Mouse (Mus musculus) neural tube, embryonic 15.5 days (tissue): Measurements from ENCODE around the gene Oip5. TPM values are rescaled to one million over a fixed set of nuclear protein-coding genes. Genes with fewer than 3 reads are reported as not detected.
A peak's percentile ranks its signal among the peaks of the same experiment; 100 is the strongest.
"Not testable (repeated sequence)": the region's sequence is repeated elsewhere in the genome, so short reads cannot be mapped to it uniquely, and the experiment has no call there.

Experiments
- ATAC-seq: fragments of 200-750 bp; cut with Nextera tagmentation; 2 replicates; pipeline ENCODE4 v1.8.0; 2017; ENCODE audit warnings: mild to moderate bottlenecking, moderate TSS enrichment, moderate library complexity; ENCODE audit not compliant: low FRiP score
- H3K27ac ChIP-seq: fragments of 300-500 bp; sonication (generic); replicated peaks from 2 replicates; pipeline ENCODE4 v1.5.1; 2015; ENCODE audit warnings: mild to moderate bottlenecking, inconsistent platforms
- H3K27me3 ChIP-seq: fragments of 300-500 bp; sonication (generic); replicated peaks from 2 replicates; pipeline ENCODE4 v1.6.1; 2015; ENCODE audit warnings: inconsistent platforms
- H3K36me3 ChIP-seq: fragments of 300-500 bp; sonication (generic); 2 replicates; pipeline ENCODE4 v1.6.1; 2015; ENCODE audit warnings: inconsistent platforms
- H3K4me1 ChIP-seq: fragments of 300-500 bp; sonication (generic); 2 replicates; pipeline ENCODE4 v1.6.1; 2015; ENCODE audit warnings: inconsistent platforms
- H3K4me2 ChIP-seq: fragments of 300-500 bp; sonication (generic); 2 replicates; pipeline ENCODE4 v1.6.1; 2015; ENCODE audit warnings: inconsistent platforms, mild to moderate bottlenecking, moderate library complexity
- H3K4me3 ChIP-seq: fragments of 300-500 bp; sonication (generic); replicated peaks from 2 replicates; pipeline ENCODE4 v1.5.1; 2015; ENCODE audit warnings: mild to moderate bottlenecking, inconsistent platforms
- H3K9ac ChIP-seq: fragments of 300-500 bp; sonication (generic); replicated peaks from 2 replicates; pipeline ENCODE4 v1.6.1; 2015; ENCODE audit warnings: mild to moderate bottlenecking, inconsistent platforms
- H3K9me3 ChIP-seq: fragments of 300-500 bp; sonication (generic); replicated peaks from 2 replicates; pipeline ENCODE4 v1.6.1; 2016; ENCODE audit warnings: inconsistent platforms
- WGBS: fragments of 180-500 bp; shearing (Covaris S2); methylation state at CpG from one replicate; pipeline ENCODE4 v1.1.7; 2015; ENCODE audit warnings: mixed read lengths; 5-methylcytosine and 5-hydroxymethylcytosine counted together
- polyA plus RNA-seq: library from polyadenylated mRNA; unstranded; fragments of >200 nt; fragmentation: Nextera tagmentation; extraction: Ambion mirVana; gene quantifications from 2 replicates; pipeline ENCODE4 v1.2.1, GENCODE M21; 2015

The Oip5 gene
- 4.6 and 9.2 TPM in 2 replicates for polyA plus RNA-seq

DNA sequence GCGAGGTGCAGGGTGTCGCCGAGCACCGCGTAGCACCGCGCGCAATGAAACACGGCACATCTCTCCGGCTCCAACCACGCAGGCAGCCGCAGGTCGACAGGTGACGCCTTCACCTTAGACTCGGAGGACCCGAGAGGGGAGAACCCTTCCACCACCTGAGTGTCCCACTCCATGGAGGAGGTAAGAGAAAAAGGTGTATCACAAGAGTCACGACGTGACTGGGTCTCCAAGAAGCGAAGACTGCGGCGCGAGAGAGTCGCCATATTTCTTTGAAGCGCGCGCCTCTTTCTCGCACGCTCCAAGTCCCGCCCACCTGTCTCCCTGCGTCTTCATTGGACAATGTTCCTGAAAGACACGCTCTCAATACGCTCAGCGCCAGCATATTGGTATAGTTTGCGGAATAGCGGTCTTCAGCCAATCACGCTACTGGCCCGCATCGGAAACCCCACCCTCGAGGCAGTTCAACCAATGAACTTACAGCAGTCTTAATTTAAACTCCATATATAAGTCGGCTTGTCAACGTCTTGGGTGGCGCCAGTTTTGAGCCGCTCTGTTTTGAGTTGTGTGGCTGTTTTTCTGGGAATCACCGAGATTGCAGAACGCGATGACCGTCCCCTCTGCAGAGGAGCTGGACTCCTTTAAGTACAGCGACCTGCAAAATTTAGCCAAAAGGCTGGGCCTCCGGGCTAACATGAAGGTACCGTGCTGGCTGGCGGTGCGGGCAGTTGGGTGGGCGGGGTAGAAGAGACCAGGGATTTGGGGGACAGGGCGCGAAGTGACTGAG lies at the start of gene Oip5, which contains the start of gene Nusap1:
Gene Oip5, minus strand, starts transcription at position 271 of the 784 bp plus-strand sequence.
Gene Nusap1, plus strand, starts transcription at position 100 of the 784 bp plus-strand sequence.
- H3K9me3 ChIP-seq: no peaks in the 10 kb centered on the region
- H3K4me2 ChIP-seq: peak within 1 kb of the TSS; percentile 94
- under 1% methylated on average over 55 of the region's 55 CpGs for WGBS
- no peak within 1 kb of the TSS for H3K27ac ChIP-seq
- ATAC-seq: peak; percentile 100
- H3K36me3 ChIP-seq: no peaks in the 10 kb centered on the region
- H3K27me3 ChIP-seq: no peaks in the 10 kb centered on the region
- H3K4me3 ChIP-seq: peak within 1 kb of the TSS; percentile 67
- peaks cover 16% of the 10 kb centered on the region for H3K4me1 ChIP-seq
- H3K9ac ChIP-seq: peak within 1 kb of the TSS; percentile 41

- not testable (repeated sequence) for H3K9me3 ChIP-seq, H3K9ac ChIP-seq, H3K36me3 ChIP-seq, H3K4me3 ChIP-seq, H3K4me1 ChIP-seq, H3K27me3 ChIP-seq, H3K4me2 ChIP-seq, H3K27ac ChIP-seq, ATAC-seq
- 69% methylated on average over 22 of the region's 23 CpGs for WGBS
These were observed 47.5 kb upstream of the Oip5 start for GRCm38 (mm10) chr2:119665744-119666143.

GRCm38 (mm10) chr2:119662220-119663182 lies 44.2 kb upstream of the Oip5 start, which contains the start of gene Ndufaf1:
Gene Ndufaf1 (minus strand): TSS chr2:119662827.
- Histone ChIP-seq H3K9ac (peak within 1 kb of the TSS; percentile 80), H3K9me3 (no peaks in the 10 kb centered on the region), H3K27ac (peak within 1 kb of the TSS; percentile 51; the same call in 1 of the 2 replicates), H3K36me3 (peaks cover 21% of the 10 kb centered on the region), H3K4me3 (peak within 1 kb of the TSS; percentile 90), H3K4me2 (peak within 1 kb of the TSS; percentile 86), H3K27me3 (no peaks in the 10 kb centered on the region), H3K4me1 (peaks cover 10% of the 10 kb centered on the region)
- ATAC-seq: peak; percentile 95
- 2% methylated on average over 44 of the region's 44 CpGs for WGBS

DNA sequence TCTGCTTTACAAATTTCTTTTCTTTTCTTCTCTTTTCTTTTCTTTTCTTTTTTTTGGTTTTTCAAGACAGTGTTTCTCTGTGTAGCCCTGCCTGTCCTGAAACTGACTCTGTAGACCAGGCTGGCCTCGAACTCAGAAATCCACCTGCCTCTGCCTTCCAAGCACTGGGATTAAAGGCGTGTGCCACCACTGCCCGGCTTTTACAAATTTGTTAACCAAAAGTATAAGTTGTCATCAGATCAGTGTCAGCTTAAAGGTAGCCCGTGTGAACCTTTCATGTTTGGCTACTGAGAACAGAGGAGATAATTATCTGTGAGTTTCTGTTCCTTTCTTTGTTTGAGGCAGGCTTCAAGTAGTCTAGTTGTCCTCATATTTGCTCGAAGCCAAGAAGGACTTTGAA lies 26.0 kb upstream of the Oip5 start:
- Histone ChIP-seq H3K9ac (no peak overlapping the region), H3K4me1 (no peaks in the 10 kb centered on the region), H3K9me3 (no peaks in the 10 kb centered on the region), H3K4me3 (no peak overlapping the region), H3K27ac (no peak overlapping the region), H3K27me3 (no peaks in the 10 kb centered on the region), H3K36me3 (peaks cover 26% of the 10 kb centered on the region), H3K4me2 (no peak overlapping the region)
- WGBS: 96% methylated on average over 5 of the region's 5 CpGs
- no peak for ATAC-seq

GRCm38 (mm10) chr2:119641214-119641912 lies 23.1 kb upstream of the Oip5 start:
- H3K4me3 ChIP-seq: no peak overlapping the region
- no peaks in the 10 kb centered on the region for H3K27me3 ChIP-seq
- peaks cover 12% of the 10 kb centered on the region; the same call in 1 of the 2 replicates for H3K36me3 ChIP-seq
- WGBS: 96% methylated on average over 5 of the region's 5 CpGs
- ATAC-seq: no peak
- H3K9me3 ChIP-seq: no peaks in the 10 kb centered on the region
- no peak overlapping the region for H3K27ac ChIP-seq
- H3K9ac ChIP-seq: no peak overlapping the region
- H3K4me1 ChIP-seq: no peaks in the 10 kb centered on the region
- no peak overlapping the region for H3K4me2 ChIP-seq

DNA sequence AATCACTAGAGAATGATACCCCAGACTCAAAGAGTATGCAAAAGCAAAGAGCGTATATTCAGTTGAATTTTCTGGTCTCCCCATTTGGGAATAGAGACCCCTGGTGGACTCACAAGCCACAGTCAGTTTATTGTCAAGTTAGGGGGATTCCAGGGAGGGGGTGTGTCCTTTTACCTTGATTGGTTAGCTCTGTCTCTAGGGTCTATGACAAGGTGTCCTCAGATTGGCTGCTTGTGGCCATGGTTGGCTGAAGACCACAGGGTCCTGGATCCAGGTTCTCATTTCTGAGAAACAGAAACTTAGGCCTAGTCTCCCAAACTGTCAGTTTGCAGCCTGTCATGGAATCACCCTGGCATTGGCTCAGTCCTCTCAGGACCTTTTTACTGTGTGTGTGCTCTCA lies 18.5 kb upstream of the Oip5 start:
- no peak overlapping the region for H3K27ac ChIP-seq
- no peaks in the 10 kb centered on the region for H3K4me1 ChIP-seq
- H3K4me3 ChIP-seq: no peak overlapping the region
- H3K9ac ChIP-seq: no peak overlapping the region
- no peak overlapping the region for H3K4me2 ChIP-seq
- WGBS: 92% methylated on average over 1 of the region's 1 CpGs
- H3K36me3 ChIP-seq: peaks cover 6% of the 10 kb centered on the region; the same call in 1 of the 2 replicates
- no peaks in the 10 kb centered on the region for H3K27me3 ChIP-seq
- H3K9me3 ChIP-seq: no peaks in the 10 kb centered on the region
- no peak for ATAC-seq

- no peaks in the 10 kb centered on the region for H3K36me3 ChIP-seq
- no peak overlapping the region for H3K4me3 ChIP-seq
- H3K9me3 ChIP-seq: no peaks in the 10 kb centered on the region
- peaks cover 16% of the 10 kb centered on the region for H3K4me1 ChIP-seq
- no peak overlapping the region for H3K4me2 ChIP-seq
- ATAC-seq: no peak
- no peak overlapping the region for H3K9ac ChIP-seq
- H3K27me3 ChIP-seq: no peaks in the 10 kb centered on the region
- no peak overlapping the region for H3K27ac ChIP-seq
- WGBS: 94% methylated on average over 2 of the region's 2 CpGs
These were observed 3.0 kb upstream of the Oip5 start for GRCm38 (mm10) chr2:119621302-119621701.

GRCm38 (mm10) chr2:119619002-119619401 lies 733 bp upstream of the Oip5 start:
- H3K9me3 ChIP-seq, H3K36me3 ChIP-seq, H3K27ac ChIP-seq, ATAC-seq, H3K27me3 ChIP-seq: not testable (repeated sequence)
- H3K4me3 ChIP-seq: peak overlapping the region; percentile 67
- 0 out of 2 replicates have a peak overlapping the region, but pooled peaks have one; percentile 17 for H3K9ac ChIP-seq
- H3K4me2 ChIP-seq: peak overlapping the region; percentile 94
- peaks cover 16% of the 10 kb centered on the region for H3K4me1 ChIP-seq
- 9% methylated on average over 6 of the region's 6 CpGs for WGBS

- peak overlapping the region; percentile 41 for H3K9ac ChIP-seq
- H3K27me3 ChIP-seq: no peaks in the 10 kb centered on the region
- H3K27ac ChIP-seq: no peak overlapping the region
- peaks cover 16% of the 10 kb centered on the region for H3K4me1 ChIP-seq
- peak overlapping the region; percentile 67 for H3K4me3 ChIP-seq
- H3K9me3 ChIP-seq: no peaks in the 10 kb centered on the region
- H3K4me2 ChIP-seq: peak overlapping the region; percentile 94
- no peak for ATAC-seq
- WGBS: under 1% methylated on average over 13 of the region's 13 CpGs
- no peaks in the 10 kb centered on the region for H3K36me3 ChIP-seq
These were observed 449 bp downstream of the Oip5 start for GRCm38 (mm10) chr2:119617841-119618198.

- Histone ChIP-seq H3K9me3 (no peaks in the 10 kb centered on the region), H3K4me3 (no peak overlapping the region), H3K4me1 (peaks cover 5% of the 10 kb centered on the region; the same call in 1 of the 2 replicates), H3K4me2 (no peak overlapping the region), H3K27ac (no peak overlapping the region), H3K36me3 (peaks cover 30% of the 10 kb centered on the region; the same call in 1 of the 2 replicates), H3K9ac (no peak overlapping the region), H3K27me3 (no peaks in the 10 kb centered on the region)
- 96% methylated on average over 4 of the region's 4 CpGs for WGBS
- no peak for ATAC-seq
These were observed 11.2 kb downstream of the Oip5 start for GRCm38 (mm10) chr2:119607023-119607422.
